Mouse (Mus musculus): ENCODE results near the gene Atf2.

GRCm38 (mm10) chr2:73798136-73798535, 94.3 kb downstream of the Atf2 start:
- no peak for TF ChIP-seq POLR2A (IDR thresholded peaks at IDR 0.05; ENCODE audit: control insufficient read depth, low read depth, low read length)
- TF ChIP-seq CTCF (IDR thresholded peaks at IDR 0.05; ENCODE audit: control insufficient read depth, insufficient read depth, insufficient replicate concordance, low read depth, low read length), result no peak

All from testis, adult 2 months (tissue).